Mouse (Mus musculus): Measurements from ENCODE around the gene Msl3l2. TPM values are rescaled to one million over a fixed set of nuclear protein-coding genes. Genes with fewer than 3 reads are reported as not detected.

The Msl3l2 gene
- polyA plus RNA-seq (2017; shearing (Covaris generic)) = 2.2 TPM

DNA sequence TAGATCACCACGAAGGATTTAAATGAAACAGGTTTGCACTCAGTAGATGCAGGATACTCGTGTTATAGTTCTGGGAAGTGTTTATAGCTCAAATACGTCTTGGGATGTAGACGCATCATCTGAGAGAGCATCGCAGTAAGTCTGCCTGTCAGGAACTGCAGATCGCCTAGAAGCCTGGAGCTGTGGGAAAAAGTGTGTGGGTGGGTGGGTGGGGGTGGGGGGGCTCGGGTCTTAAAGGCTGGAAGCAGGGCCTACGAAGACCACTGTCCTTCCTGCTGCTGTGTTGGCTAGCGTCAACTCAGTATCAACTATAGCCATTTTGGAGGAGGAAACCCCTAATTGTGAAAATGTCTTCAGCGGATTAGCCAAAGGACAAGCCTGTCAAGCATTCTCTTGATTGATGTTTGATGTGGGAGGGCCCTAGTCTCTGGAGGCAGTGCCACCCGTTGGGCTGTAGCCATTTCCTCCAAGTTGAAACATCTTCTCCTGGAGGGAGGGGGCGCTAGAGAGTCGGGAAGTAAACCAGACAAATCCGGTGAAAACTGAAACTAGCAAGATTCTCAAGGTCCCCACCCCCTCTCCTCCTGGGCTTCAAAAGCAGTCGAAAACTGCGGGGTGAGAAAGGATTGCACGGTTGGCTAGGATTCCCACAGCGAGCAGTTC is at the start of gene Msl3l2:
Gene Msl3l2 (plus strand): TSS at position 585 of the 663 bp plus-strand sequence.

Other genes with a start within 250 kb of the Msl3l2 start
- 1.8 TPM for gene Tbc1d32, start 121.8 kb downstream of the Msl3l2 start, polyA plus RNA-seq (2017; shearing (Covaris generic))